Mouse (Mus musculus) kidney, postnatal 14 days (tissue): ENCODE data around the gene Olfr1373.
"Not testable (repeated sequence)": the region's sequence is repeated elsewhere in the genome, so short reads cannot be mapped to it uniquely, and the experiment has no call there.

Experiments
- DNase-seq: peaks from one replicate; pipeline ENCODE4 v3.0.0; 2022; ENCODE audit warnings: mixed read lengths

Gene Olfr1373

DNA sequence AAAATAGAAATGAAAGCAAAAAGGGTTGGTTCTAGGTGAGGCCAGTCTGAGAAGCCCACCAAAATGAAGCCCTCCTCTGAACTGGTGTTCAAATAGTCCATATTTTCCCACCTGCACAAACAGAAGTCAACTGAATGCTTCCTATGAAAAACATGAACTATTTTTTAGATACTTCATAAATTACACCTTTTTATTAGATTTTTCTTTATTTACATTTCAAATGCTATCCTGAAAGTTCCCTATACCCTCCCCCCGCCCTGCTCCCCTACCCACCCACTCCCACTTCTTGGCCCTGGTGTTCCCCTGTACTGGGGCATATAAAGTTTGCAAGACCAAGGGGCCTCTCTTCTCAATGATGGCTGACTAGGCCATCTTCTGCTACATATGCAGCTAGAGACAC, at the start of gene Olfr1373:
Gene Olfr1373, minus strand, starts transcription at position 101 of the 400 bp plus-strand sequence.
- not testable (repeated sequence) for DNase-seq

DNA sequence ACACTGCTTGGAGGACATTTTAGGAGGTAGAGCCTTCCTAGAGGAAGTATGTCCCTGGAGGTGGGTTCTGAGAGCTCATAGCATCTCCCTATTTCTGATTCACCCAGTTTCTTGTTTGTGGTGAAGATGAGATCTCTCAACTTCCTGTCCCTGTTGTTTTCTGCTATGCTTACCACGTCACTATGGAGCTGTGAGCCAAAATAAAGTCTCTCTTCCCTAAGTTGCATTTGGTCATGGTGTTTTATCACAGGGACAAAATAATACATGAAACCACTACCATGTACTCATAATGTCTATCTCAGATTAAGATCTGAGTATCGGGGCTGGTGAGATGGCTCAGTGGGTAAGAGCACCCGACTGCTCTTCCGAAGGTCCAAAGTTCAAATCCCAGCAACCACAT, 35.3 kb upstream of the Olfr1373 start:
- DNase-seq, result not testable (repeated sequence)

DNA sequence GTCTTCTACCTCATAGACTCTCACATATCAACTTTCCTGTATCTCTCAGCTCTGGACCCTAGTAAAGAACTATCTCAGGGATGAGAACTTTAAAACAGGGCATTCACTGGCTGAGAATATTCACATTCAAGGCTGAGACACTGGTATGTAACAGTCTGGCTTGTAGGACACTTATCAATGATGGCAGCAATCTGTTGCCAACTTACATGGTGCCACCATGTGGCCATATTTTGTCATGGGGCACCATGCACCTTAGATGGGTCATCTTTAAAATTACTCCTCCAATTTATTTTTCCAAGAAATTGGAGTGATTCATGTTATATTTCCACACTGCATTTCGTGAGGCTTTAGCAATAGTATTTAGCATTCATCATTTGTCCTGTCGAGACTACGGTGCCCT, 34.6 kb upstream of the Olfr1373 start:
- not testable (repeated sequence) for DNase-seq

DNA sequence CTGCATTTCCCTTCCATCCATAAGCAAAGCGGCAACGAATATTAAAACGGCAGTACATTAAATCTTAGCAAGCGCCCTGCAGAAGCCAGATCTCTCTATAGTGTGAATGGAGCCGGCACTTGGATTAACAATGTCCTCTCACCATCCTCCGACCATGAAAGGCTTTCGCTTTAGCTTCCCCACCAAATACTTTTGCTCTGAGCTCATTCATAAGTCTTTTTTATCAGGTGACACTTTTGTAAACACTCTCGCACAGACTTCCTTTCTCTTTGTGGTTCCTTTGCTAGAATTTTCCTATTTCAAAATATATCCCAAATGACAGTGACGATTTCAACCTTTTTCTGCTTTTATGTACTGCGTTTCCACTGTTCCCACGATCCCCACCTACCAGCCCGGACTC, 23.1 kb upstream of the Olfr1373 start:
- no peak for DNase-seq

DNA sequence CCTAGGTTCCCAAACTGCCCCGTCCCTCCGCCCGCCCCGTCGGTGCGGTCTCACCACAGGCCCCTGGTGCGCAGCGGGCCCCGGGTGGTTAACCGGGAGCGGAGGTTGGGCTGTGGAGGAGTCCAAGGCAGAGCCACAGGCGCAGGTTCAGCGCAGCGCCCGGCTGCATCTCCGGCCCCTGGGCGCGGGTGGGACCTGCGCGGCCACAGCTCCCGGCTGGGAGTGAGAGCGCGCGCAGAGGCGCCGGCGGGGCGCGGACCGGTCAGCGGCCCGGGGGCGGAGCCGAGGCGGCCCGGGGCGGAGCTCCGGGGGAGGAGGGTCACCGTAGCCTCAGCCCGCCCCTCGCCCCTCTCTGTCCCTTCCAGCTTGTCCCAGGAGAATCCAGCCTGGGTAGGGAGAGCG, 22.6 kb upstream of the Olfr1373 start:
- peak; percentile 52 for DNase-seq

DNA sequence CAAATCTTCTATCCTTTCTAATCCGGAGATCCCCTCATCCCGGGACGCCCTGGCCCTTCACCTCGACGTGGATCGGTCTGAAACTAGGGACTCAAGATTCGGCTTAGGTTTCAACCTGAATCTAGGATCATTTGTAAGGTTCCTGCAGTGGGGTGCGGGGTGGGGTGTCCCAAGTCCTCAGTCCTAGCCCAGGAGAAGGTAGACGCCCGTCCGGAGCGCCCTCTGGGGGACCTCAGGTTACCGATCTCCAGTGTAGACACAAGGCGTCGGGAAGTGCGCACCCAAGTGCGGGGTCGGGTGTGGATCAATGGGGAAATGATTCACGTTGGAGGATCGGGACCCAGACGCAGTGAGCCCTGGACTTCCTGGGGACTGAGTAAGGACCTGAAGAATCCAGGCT, 21.8 kb upstream of the Olfr1373 start:
- peak; percentile 44 for DNase-seq

DNA sequence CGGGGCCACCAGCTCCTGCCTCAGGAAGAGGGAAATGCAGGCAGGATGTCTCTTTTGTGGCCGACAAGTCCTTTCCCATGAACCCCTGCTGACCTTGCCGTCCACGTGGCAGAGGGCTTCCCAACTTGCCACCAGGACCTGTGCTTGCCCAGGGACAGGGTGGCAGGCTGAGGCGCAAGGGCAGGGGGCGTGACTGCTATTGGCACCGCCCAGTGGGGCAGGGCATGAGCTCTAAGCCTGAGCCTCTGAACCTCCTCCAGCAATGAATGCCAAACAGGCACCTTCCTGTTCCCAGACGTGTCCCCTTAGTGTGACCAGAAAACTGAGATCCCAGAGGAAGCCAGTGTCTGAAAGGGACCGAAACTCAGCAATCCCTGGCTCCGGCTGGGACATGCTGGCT, 18.6 kb upstream of the Olfr1373 start:
- DNase-seq, result peak; percentile 77

DNA sequence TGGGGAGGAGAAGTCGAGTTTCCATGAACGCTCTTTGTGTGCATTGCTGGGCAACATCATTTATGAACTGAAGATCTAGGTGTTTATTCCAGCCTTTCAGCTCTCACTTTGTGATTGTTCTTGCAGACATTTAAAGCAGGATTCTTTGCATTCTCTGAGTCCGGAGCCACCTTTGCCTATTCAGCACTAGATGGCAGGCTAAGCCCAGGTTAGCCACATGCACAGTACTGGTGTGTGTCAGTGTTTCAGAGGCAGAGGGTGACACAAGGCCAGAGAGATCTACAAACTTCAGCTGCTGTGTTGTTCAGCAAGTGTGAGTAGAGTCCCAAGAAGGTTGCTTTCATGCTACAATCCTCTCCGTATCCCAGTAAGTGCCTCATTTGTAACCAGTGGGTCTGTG, 1.7 kb downstream of the Olfr1373 start:
- DNase-seq, result peak; percentile 72

DNA sequence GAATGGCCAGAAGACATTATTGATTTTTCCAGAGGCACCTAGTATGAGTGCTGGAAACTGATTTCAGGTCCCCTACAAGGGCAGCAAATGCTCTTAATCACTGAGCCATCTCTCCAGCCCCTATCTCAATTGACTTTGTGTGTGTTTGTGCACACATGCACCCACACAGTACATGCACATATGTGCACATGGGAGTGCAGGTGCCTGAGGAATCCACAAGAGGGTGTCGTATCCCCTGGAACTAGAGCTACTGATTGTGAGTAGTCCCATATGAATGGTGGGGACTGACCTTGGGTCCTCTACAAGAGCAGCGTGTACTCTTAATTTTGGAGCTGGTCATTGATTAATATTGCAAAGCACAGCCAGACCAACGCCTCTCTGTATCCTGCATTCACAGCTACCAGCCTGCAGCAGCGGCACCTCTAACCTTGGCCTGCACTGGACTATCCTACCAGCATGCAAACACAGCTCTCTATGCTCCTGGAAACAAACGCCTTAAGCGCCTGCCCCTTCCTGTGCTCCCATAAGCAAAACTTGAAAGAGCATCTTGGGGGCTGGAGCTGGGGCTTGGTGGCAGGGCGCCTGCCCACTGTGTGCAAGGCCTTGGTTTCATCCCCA, 14.8 kb downstream of the Olfr1373 start:
- no peak for DNase-seq

DNA sequence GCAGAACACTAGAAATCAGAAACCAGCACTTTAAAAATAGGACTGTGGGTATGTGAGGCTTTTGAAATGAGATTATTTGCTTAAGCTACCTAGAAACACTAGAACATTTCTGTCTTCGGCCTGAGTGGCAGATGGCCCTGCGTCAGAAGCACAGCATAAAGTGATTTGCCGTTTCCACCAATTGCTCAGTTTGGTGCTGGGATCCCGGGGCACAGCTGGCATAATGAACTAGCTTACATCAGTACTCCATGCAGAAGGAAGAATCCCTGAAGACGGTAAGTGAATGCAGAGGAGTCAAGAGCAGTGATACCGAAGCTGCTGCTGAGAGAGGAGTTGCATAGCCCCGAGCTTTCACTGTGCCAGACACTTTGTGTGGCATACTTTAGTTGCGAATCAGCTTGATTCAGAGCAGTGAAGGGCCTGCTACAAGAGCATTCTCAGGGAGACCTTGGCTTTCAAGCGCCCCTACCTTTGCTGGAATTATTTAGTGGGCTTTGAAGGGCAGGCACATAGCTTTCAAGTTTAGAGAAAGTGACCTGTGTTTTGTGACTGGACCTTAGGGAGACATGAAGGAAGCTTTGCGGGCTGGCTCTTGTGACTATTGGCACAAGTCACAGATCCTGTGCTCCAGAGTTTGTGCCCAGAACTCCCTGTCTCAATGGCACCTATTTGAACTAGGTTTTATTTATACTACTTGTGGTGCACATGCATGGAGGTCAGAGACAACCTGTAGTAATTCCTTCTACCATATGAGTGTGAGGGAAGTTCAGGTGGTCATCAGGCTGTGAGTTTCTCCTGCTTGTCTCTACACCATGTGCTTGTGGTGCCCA, 15.5 kb downstream of the Olfr1373 start:
- no peak for DNase-seq

DNA sequence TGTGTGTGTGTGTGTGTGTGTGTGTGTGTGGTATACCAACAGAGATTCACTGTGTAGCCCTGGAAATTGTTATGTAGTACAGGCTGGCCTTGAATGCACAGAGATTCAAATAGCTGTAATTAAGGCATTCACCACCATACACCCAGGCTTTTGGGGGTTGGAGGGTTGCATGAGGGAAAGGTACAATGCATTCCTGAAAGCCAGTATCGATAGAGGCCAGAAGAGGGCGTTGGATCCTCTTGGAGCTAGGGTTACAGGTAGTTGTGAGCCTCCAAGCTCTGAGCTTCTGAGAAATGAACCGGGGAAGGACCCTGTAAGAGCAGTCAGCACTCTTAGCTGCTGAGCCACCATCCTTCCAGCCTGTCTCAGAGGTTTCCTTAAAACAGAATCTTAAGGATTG, 16.2 kb downstream of the Olfr1373 start:
- DNase-seq, result no peak

DNA sequence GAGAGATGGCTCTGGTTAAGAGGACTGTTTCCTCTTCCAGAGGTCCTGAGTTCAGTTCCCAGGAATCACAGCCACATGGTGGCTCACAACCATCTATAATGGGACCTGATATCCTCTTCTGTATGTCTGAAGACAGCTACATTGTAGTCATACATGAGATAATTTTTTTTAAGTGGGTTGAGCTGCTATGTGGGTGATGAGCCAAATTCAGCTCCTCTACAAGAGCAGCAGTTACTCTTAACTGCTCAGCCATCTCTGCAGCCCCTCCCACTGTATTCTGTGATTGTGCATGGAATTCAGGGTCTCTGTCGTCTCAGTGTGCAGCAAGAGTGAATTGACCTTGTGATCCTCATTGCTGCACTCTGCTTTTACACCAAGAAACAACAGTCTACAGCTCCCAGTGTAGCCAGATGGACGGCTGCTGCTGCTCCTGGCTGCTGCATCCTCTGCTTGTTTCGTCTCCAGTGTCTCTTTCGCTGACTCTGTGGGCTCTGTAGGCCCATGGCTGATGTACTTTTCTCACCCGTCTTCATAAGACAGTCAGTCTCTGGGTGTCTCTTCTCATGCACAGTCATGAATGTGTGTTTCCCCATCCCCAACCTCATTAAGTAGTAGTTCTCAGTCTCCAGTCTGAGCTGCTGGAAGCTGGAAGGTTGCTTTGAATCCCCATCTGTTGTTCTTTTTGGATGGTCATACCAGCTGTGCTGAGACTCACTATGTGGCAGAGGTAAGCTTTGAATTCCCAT, 16.8 kb downstream of the Olfr1373 start:
- DNase-seq, result no peak

DNA sequence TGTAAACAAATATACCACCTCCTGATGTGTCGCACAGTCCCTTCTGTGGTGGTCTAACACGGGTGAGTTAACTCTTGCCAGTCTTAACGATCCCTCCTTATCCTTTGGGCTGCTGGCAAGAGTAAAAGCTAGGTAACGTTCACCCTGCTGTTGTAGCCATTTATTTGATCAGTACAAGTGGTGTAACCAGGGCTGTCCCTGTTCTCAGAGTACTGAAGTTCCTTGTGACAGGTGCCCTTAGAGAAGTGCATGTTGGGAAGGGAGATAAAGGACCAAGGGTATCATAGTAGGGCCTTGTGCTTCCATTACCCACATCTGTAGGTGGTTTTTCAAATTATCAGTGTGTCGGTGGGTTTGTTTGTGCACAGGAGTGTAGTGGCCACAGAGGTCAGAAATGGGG, 17.6 kb downstream of the Olfr1373 start:
- DNase-seq, result no peak

DNA sequence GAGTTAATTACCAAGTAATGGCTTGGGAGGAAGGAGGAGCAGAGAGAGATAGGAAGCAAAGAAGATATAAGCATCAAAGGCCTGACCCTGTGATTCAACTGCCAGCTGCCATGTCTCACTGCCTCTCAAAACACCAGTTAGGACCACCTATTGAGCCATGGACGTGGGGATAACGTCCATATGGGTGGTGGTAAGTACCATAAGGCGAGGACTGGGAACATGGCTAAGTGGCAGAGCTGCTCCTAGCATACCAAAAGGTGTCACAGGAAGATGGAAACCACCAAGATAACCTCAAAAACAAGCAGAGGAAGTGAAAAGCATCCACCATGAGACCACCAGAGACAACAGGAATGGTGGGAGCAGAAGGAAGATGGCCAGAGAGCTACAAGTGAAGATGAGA, 18.2 kb downstream of the Olfr1373 start:
- no peak for DNase-seq

DNA sequence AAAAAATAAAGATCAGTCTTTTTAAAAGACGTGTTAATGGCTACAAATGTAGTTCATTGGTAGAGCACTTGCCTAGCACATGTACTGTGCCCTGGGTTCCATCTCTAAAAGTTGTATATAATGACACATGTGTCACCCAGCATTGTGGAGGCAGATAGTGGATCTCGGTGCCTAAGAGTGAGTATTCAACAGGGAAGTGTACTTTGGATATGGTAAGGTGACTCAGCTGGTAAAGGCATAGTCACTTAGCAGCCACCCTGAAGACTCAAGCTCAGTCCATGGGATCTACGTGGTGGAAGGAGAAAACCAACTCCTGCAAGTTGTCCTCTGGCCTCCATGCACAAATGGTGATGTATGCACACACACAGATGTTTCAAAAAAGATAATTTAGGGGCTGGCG, 20.9 kb downstream of the Olfr1373 start:
- DNase-seq, result no peak

DNA sequence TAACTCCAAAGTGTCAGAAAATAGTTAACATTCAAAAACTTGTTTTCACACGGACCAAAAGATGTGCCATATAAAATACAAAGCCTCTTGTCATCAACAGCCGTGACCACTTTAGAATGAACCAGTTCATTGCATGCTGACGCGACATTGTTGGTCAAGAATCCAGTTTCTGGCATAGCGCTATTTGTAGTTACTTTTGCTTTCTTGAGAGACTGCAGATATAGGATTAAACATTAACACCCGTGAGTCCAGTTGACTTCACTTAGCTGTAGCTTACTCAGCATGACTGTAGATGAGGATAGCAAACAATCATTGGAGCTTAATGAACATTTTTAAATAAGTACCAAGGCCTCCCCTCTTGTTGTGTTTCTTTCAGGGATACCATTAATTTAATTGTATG, 23.3 kb downstream of the Olfr1373 start:
- peak; percentile 29 for DNase-seq

DNA sequence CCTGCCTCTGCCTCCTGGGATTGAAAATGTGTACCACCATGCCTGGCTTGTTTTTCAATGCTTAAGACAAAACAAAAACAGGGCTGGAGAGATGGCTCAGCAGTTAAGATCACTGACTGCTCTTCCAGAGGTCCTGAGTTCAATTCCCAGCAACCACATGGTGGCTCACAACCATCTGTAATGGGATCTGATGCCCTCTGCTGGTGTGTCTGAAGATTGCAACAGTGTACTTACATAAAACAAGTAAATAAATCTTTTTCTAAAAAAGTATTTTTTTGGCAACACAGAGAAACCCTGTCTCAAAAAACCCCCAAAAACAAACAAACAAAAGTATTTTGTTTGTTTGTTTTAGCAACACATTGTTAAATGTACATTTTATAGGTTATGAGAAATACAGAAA, 24.9 kb downstream of the Olfr1373 start:
- not testable (repeated sequence) for DNase-seq

DNA sequence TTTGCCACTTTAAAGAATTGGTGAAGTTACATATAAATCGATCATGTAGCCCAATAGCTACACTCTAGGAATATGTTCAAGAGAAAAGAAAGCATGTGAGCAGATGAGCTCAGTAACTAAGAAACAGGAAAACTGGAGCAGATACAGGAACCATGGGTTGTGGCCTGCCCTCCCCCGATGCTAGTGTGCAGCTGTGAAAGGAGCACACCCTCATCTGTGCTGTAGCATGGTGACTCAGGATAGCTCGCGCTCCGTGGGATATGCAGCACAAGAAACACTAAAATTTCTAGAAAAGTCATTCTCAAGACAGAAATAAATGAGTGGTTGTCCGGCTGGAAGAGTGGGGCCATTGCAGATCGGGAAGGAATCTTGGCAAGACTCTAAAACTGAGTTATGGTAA, 28.2 kb downstream of the Olfr1373 start:
- DNase-seq, result no peak

DNA sequence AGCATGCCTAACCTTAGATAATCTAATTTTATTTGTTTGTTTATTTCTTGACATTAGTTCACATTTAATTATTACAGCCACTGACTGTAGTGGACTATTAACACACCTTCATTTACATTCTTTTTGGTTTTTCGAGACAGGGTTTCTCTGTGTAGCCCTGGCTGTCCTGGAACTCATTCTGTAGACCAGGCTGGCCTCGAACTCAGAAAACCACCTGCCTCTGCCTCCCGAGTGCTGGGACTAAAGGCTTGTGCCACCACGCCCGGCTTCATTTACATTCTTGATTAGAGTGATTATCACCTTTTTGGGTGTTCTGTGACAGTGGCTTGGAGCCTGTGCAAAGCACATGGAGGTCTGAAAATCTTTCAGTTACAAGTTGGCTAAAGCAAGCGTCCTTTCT, 29.2 kb downstream of the Olfr1373 start:
- DNase-seq, result not testable (repeated sequence)

DNA sequence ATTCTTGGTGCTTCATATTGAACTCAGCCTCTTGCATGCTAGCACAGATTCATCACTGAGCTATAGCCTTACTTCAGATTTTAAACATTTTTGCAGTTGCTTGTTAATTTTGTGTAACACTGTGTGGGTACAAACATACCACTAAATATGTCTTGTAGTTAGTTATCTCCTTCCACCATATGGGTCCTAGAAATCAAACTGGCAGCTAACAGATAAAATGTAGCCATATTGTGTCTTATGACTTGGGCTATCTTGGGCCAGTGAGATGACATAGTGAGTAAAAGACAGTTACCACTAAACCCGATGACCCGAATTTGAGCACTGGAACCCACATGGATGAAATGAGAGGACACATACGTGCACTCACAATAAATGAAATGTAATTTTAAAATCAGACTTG, 29.8 kb downstream of the Olfr1373 start:
- DNase-seq, result no peak

DNA sequence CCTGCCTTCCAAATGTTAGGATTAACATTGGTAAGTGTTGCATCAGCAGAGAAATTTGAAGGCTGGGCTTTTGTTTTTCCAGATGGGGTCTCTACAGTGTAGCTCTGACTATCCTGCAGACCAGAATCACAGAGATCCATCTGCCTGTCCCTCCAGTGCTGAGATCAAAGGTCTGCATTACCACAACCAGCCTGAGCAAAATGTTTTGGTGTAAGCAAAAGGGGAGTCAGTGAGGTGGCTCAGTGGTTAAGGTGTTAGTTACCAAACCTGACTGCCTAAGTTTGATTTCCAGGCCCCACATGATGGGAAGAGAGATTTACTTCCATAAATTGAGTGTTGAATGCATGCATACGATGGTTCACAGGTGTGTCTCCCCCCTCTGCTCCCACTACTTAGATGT, 35.9 kb downstream of the Olfr1373 start:
- no peak for DNase-seq

DNA sequence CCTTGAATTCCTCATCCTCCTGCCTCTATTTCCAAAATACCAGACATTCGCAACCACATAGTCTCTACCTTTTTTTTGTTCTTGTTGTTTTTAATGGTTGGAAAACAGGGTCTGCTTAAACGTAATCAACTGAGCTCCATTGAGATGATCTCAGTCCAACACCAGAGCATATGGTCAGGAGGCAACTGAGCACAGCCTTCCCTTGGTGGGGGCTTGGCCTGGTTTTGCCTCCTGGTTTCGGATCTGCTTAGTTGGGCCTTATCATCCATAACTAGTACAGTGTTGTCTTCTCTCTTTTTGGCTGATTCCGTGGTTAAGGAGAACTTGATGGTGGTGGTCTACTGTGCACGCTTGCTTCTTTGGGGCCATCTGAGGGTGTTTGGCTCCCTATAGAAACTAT, 36.5 kb downstream of the Olfr1373 start:
- DNase-seq, result no peak

DNA sequence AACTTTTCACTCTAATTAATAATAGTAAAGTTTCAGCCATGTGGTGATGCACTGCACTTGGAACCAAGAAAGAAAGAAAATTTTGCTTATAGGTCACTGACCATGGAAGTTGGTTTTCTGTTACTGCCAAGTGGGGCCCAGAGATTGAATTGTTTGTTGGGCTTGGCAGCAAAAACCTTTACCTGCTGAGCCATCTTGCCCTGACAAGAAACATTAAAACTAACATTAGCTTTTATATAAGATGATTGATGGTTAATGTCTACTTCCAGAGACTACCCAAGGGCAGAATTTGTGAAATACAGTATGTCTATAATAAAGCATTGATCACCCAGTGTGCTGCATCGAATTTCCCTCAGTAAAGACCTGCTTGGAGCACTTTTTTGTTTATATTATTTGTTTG, 38.9 kb downstream of the Olfr1373 start:
- no peak for DNase-seq

DNA sequence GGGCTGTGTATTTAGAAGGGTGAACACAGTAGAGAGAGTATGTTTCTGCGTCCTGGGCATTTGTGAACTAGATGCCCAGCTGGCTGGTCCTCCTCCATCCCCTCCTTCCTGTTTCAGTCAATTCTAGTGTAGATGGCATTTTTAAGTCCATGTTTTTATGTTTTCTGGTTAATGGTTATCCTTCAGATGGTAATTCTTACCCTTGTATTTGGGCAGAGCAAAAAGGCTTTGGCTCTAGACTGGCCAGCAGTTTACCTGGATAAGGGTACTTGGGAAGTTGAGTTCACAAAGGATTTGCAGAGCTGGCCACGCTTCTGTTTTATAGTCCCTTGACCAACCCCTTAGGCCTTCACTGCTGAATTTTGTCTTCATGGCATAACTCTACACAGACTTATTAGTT, 39.3 kb downstream of the Olfr1373 start:
- DNase-seq, result no peak
